Mouse (Mus musculus): ENCODE measurements at regions not wholly inside any gene's neighbourhood (a gene's known extent, or its start where the extent isn't known, plus 50 kb on each side); places are given as distances from the start of the nearest gene placed in this dataset.

DNA sequence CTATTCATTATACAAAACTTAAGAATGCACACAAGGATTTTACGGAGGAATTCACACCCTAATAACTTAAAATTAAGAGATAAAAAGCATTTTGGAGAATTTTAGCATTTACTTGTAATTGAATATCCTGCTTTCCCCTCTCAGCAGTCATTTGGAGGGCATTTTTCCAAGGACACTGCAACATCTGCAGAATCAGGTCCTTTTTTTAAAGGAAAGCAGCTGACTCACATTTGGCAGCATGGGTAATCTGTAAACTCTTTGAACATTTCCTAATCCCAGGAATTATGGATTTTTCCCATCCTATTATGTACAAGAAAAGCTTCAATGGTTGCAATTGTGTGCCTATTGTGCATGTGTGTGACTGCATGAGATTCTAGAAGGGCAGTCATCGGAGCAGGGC, 112.0 kb downstream of the Gm19410 start:
- intact Hi-C loops (cut with DNase I): no loop called here
- DNase-seq: no peak

DNA sequence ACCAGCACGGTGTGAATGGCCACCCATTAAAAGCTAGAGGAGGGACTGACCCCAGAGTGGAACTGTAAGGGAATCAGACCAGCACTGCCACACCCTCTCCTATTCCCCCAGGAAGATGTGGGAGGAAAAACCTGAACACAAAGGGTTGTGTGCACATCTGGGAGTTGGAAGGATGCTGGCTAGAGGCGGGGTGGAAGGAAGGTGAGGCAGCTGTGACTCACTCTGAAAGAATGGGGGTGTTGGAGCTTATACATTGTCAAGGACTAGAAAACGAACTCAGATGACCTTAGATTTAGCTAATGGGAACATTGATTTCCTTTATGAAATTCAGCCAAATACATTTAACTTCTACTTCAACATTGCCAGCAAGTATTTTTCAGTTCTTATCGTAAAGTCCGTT, 116.2 kb downstream of the Gm19410 start:
- intact Hi-C loops (cut with DNase I): no loop called here

DNA sequence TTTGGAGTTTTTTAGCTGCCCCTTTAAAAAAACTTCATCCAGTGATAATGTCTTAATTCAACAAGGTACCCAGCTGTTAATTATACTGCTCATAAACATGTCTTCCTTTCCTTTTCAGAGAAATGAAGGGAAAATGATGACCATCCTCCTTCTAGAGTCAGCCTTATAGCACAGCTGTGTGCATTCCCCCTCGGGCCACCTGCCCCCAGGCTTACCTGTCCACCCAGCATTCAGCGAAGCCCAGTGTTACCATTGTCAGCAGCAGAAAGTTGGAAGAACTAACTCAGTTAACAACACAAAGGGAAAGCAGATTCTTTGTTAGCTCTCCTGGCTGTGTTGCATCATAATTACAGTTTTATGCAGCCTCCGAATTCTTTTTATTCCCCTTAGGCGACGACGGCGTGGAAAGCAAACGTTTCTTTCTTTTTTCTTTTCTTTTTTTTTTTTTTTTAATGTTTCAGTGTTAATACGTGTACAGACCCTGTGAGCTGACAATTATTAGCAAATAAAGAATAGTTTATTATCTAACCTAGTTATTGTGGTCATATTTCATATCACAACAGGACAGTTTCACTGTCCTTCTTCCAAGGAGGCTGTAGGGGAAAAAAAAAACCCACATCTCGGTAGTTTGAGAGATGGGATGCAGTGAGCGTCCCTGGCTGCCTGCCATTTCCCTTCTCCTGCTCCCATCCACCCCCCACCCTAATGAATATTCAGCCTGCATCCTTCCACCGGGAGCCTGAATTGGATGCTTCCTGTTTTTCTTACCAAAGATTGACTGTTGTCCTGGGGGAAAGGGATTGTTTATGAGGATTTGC, 117.3 kb downstream of the Gm19410 start:
- peak; percentile 31 to 56 for DNase-seq
- intact Hi-C loops (cut with DNase I): no loop called here

More for the DNA sequence above, 116.2 kb downstream of the Gm19410 start:
- DNase-seq: peak in 1 of 2 experiments; percentile 15

DNA sequence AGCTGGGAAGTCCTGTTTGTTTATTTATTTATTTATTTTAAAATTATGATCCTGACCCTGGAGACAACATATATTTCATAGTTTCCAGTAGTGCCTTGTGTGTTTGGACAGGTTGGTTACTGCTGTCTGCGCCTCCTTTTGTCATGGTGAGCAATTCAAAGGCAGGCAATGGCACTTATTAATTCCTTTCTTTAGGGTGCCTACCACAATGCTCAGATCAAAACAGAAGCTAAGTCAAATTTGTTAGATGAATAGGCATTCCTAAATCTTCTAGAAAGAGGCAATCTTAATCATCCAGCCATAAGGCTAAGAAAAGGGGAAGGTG, 117.8 kb downstream of the Gm19410 start:
- intact Hi-C loops (cut with DNase I): no loop called here
- DNase-seq: no peak

DNA sequence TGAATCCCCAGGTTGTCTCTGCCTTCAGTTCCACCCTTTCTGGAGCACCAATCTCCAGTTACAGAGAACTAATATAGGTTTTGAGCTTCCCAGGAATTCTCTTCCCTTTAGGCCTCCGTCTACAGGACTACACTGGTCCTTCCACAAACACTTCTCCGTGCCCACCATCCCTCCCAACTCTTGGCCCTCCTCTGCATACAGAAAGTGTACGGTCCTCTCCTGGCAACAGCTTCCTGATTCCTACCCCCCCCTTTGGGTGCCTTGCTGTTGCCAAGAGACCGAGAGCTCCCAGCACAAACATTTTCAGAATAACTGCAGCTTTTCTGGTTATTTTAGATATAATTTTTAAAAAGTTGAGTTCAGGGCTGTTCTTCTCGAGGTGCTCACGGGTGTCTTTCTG, 119.0 kb downstream of the Gm19410 start:
- intact Hi-C loops (cut with DNase I): no loop called here
- DNase-seq: no peak

DNA sequence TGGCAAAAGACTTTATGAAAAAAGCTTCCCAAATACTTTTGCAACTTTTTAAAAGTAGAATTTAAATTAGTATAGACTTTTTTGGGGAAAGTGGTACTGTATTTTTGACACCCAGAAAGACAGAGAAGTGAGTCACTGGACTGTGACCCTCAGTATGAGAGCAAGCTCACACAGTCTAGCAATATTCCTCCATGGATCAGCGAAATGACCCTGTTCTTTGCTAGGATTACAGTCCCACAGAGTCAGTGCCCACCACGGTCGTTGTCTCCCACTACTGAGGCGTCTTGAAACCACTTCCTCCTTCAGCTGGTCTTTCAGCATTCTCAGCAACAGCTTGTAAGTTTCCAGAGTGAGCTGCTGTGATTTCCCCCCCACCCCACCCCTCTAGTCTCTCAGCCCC, 124.5 kb downstream of the Gm19410 start:
- intact Hi-C loops (cut with DNase I): no loop called here
- DNase-seq: no peak

DNA sequence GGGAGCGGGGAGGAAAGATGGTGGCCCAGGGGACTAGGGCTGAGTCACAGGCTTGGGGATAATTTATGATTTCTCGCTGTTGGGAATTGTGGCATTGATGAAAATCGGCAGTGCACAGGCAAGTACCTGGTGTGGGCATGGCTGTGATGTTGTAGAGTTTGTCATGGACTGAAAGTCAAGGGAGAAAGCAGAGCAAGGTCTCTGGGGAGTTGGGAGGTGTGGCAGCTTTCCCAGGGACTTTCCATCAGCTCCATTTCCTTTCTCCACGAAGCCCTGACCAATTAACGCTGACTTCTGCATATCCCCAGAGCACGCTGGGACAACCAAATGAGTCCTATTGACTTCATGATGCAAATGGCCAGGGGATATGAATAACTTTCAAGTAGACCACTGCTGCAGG, 126.2 kb downstream of the Gm19410 start:
- peak; percentile 28 to 32 for DNase-seq
- intact Hi-C loops (cut with DNase I): no loop called here

DNA sequence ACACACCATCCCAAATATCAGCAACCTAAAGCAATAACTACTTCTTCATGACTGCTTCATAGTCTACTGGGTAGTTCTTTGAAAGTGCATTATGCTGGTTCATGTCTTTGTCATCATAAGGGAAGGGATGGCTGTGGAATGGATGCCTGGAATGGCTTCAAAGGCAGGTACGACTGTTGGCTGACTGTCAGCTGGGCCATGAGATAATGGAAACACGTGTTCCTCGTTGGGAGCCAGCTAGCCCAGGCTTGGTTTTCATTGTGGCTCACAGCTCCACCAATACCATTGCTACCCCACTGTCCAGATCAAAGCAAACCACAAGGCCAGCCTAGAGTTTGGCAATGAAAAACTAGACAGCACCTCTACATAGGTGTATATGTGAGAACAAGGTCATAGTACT, 132.9 kb downstream of the Gm19410 start:
- DNase-seq: no peak
- intact Hi-C loops (cut with DNase I): no loop called here

DNA sequence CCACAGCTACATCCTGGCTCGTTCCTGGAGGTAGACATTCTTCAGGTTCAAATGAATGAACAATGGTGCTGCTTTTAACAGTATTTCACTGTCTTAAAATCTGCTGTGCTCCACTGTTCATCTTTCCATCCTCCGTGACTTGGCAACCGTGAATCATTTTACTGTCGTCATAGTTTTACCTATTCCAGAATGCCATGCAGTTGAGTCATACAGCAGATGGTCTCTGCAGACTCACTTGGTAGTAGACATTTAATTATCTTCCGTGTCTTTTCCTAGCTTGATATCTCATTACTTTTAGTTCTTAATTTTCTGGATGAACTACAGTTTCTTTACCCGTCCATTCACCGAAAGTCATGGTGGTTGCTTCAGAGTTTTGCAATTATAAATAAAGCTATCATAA, 135.9 kb downstream of the Gm19410 start:
- no peak for DNase-seq
- intact Hi-C loops (cut with DNase I): no loop called here

DNA sequence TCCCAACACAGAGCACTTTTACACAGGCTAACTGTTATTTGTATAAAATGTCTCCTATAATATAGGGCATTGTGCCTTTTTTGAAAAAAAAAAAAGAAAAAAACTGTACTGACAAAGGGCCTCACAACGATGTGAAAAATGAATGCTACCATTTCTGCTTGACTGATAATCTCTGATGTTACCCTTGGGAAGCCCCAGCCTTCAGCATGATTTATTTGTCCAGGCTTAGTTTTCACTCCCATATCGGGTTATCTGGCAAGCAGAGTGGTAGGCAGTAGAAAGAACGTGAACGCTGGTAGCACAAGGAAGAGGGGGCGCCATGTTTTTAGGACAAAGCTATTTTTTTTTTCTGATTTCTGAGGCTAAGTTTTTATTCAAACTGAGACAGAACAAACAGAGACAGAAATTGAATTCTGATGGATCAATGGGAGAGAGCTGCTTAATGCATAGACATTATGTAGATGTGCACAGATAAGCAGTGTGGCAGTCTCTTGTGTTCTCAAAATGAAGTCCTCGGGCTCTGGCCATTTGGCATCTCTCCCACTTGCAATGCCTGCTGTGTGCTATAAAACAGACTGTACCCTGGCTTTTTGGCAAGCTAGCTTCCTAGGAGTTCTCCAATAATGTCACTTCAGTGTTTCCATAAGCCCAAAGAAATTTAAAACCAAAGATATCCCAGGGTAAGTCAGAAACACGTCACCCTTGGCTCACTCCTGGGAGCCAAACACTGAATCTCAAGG, 139.3 kb downstream of the Gm19410 start:
- DNase-seq: no peak
- intact Hi-C loops (cut with DNase I): no loop called here

DNA sequence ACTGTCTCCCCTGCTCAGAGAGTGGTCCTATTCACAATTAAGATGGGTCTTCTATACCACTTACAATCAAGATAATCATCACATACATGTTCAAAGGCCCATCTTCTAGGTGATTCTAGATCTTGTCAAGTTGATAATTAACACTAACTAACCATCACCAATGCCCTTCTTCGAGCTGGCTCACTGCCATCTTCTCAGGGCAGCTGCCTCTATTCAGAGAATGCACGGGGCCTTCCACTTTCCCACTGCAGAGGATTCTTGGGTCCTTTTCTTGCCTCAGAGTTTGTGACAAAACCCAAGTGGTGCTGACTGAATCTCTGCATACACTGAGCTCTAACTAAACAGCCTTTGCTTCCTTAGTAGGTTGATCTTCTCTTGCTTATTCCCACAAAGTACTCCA, 142.4 kb downstream of the Gm19410 start:
- no peak for DNase-seq
- intact Hi-C loops (cut with DNase I): no loop called here

DNA sequence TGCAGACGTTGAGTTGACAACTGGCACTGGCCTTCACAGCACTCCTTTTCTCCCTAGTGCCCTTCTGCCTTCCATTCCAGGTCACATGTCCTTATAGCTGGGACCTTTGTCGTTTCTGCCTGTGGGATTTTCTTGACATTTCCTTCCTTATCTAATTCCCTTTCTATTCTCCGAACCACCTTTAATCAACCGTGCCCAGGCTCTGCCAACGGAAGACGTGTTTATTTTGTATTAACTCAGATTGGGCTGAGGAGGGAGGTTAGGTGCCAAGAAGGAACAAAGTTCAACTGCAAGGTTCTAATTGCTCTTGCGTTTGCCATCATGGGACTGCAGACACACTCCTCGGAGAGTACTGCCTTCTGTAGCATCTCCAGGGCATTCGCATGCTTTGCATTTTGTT, 146.7 kb downstream of the Gm19410 start:
- intact Hi-C loops (cut with DNase I): no loop called here
- no peak for DNase-seq

DNA sequence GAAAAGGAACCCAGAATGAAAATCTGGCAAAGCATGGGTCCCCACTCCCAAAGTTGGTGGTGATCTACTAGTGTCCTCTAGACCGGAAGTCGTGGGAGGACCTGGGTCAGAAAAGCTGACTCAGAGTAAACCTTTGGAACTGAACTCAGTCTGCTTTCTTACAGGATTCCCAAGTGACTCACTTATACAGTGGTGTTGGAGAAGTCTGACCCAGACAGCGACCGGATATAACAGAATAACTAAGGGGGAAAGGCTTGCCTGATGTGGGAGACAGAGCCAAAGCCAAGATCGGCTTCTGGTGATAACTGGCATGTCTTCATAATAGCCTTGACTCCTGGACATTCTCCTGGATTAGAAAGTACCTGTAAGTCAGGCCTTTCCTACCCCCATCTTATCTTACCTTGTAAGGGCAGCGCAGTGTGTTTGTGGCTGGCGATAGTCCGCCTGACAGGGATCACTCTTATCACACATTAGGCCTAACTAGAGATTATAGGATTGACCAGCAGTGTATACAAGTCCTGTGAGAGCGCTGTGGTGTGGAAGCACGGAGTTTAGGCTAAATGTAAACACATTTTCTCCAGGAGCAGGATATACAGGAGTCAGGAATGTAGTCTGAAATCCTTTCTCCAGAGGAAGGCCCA, 150.4 kb downstream of the Gm19410 start:
- intact Hi-C loops (cut with DNase I): no loop called here
- no peak for DNase-seq

DNA sequence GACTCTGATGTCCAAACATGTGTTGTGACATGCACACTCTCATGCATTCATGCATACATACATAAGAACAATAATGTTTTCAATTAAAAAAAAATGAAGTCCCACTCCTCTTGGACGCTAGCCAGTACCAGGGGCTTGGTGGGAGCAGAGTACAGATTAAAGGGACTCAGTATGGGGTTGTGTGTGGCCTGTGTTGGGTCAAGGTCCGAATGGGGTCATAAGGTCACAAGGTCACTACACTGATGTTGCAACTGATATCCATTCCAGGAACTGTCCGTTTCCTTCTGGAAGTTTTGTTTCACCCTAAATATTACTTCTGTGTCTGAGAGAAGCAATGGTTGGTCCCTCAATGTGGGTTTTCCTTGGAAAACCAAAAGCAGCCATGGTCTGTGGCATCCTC, 152.0 kb downstream of the Gm19410 start:
- DNase-seq: no peak
- intact Hi-C loops (cut with DNase I): no loop called here

DNA sequence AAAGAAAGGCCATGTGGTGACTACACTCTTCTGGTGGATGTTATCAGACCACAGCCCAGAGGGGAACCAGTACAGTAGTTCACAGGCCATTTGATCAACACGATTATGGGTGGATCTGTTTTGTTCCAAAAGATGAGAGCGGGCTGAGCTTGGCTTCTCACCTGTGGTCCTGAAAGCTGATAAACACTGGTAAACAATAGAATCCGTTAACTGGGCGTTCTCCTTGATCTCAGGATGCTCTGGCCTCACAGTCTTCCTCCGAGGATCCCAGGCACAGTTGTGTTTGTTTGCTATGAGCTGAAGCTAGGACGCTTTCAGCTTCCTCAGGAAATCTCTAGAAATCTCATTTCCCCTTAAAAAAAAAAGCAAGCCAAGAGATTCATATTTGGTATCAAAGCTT, 153.9 kb downstream of the Gm19410 start:
- intact Hi-C loops (cut with DNase I): no loop called here
- no peak for DNase-seq

DNA sequence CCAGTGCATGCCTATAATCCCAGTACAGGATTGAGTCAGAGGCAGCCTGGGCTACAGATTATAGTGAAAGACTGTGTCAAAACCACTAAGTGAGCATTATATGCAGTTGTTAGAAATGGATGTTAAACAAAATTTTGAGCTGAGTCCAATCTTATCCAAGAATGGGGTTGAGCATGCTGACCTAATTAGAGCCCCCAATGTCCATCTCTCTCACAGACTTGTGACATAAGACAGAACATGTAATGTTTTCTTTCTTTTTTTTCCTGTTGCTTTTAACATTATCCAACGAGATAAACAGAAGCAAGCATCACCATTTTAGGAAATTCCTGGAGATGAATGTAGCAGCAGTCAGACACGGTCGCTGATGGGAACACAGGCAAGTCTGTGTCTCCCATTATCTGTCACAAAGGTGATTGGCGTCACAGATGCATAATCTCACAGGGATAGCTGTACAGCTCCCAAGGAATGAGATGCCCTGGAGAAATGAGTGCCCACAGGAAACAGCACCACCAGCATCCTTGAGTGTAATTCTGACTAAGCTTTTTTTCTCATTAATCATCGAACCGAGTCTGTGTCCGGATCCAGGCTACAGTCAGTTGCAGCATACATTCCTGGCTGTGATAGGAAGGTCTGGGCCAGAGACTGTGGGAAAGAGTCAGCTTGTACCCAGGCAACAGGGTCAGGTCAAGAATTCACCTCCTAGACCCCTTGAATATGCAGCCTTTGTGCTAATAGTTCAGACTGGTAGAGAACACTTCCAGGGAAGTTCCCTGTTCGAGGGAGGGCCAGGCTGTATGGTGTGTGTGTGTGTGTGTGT, 154.5 kb downstream of the Gm19410 start:
- intact Hi-C loops (cut with DNase I): no loop called here
- DNase-seq: no peak

DNA sequence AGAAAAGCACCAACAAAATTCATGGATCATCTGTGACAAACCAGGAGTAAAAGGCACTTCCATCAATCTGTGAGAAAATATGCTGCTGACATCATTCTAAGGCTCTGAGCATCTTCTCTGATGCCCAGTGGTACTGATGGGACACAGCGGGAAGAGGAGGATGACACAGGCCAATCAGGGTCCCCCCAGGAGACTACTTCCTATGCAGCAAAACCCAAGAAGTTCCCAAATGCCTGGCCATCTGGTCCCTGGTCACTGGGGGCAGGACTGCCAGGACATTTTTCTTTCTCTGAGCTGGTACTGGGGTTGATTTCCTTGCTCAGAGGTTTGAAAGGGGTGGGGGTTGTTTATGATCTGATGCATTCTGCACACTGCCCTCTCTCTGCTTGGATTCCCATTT, 158.4 kb downstream of the Gm19410 start:
- intact Hi-C loops (cut with DNase I): no loop called here
- DNase-seq: no peak

DNA sequence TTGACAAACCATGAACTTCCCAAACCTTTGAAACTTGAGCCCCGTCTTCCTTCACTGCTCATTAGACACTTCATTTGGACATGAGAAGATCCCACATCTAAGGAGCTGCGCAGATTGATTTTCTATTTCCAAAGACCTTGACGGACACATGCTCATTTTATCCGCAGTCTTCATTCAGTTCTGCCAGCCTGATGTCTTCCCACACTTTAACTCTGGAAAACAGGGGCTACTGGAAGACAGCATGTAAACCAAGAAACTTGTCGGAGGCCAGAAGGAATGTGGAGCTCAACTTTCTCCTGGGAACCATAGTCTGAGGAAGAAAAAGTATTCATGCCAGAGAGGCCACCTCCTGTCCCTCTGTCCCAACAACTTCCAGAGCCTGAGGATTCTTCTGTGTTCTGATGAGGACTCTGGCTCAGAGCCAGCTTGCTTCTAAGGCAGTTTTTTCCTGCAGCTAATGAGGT, 161.8 kb downstream of the Gm19410 start:
- intact Hi-C loops (cut with DNase I): no loop called here
- no peak for DNase-seq

DNA sequence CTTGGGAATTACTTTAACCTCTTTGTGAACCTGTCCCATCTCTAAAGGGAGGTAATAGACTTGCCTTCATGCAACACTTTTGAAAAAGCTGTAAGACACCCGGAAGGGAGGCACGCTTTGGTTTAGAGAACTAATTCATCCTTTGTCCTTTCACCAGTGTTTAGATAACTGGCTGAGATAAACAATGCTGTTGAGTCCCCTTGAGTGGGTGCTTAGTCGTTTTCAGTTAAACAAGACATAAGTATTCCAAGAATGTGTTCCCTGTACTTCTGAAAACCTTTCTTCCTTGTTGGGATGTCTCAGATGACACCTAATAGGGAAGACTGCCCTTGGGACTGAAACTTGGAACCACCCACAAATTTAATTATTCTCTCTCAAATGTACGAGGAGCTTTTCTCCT, 164.7 kb downstream of the Gm19410 start:
- intact Hi-C loops (cut with DNase I): no loop called here
- no peak for DNase-seq

DNA sequence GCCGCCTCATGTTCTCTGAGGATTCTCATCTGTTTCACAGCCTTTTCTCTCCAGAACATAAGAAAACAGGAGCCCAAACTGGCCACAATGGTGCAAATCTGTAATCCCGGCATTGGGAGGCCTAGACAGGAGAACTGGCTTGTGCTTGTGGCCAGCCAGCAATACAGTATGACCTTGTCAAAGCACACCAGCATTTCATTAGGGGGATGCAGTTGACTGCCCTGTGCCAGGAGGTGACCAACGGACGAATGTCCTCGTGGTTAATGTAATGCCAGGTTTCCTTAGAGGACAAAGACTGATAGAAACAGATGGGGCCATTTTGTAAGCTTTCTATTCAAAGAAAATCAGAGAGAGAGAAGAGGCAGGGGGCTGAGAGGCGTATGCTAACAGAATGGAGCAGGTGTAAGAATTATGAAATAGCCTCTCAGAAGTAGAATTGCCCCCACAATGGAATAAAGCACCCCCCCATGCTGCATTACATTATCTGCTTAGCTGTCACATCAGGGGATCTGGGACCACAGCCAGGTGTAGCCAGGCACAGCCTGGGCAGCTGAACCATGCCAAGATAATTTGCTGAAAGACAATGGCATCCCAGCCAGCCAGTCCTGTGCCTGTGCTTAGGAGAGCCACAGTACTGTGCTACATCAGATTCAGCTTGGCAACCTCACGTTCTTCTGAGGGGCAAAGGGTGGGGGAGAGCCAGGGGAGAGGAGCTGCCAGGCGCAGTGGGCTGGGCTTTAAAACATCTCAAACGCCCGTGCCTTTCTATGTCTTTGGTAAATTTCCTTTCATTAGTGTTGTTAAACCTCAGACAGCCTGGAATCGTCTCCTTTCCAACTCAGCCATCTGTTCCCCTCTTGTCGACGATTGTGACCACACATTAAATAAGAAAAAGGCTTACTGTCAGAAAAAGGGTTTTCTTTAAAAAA, 167.9 kb downstream of the Gm19410 start:
- intact Hi-C loops (cut with DNase I): no loop called here
- no peak for DNase-seq

Data from gastrocnemius, postnatal 36 days (tissue).